Mouse (Mus musculus) frontal cortex, postnatal 14 days (tissue): ENCODE data around the gene Ptov1.

ENCODE experiments used
- DNase-seq, 2 experiments: peaks; one replicate each; pipeline ENCODE4 v3.0.0; 2022; ENCODE audit warnings: low spot score in 2 of 2

Gene Ptov1

GRCm38 (mm10) chr7:44857905-44858304 is 11.7 kb downstream of the Ptov1 start:
- no peak for DNase-seq

GRCm38 (mm10) chr7:44857042-44857552 is 12.5 kb downstream of the Ptov1 start, which contains the start of gene Pnkp:
Gene Pnkp (plus strand): TSS chr7:44857139.
- peak; percentile 88 to 91 for DNase-seq

- no peak for DNase-seq
These were observed 13.2 kb downstream of the Ptov1 start for GRCm38 (mm10) chr7:44856265-44856916.

- DNase-seq = no peak
These were observed 14.6 kb downstream of the Ptov1 start for GRCm38 (mm10) chr7:44855036-44855435.

- DNase-seq = peak in 1 of 2 experiments; percentile 67
These were observed 15.1 kb downstream of the Ptov1 start for GRCm38 (mm10) chr7:44854356-44855031.

- no peak for DNase-seq
These were observed 15.8 kb downstream of the Ptov1 start for GRCm38 (mm10) chr7:44853596-44854355.

GRCm38 (mm10) chr7:44853065-44853464 is 16.5 kb downstream of the Ptov1 start:
- DNase-seq = no peak

GRCm38 (mm10) chr7:44852259-44853027 is 17.1 kb downstream of the Ptov1 start:
- no peak for DNase-seq

- DNase-seq = no peak
These were observed 17.9 kb downstream of the Ptov1 start for GRCm38 (mm10) chr7:44851625-44852234.

- DNase-seq = no peak
These were observed 18.6 kb downstream of the Ptov1 start for GRCm38 (mm10) chr7:44850789-44851624.

GRCm38 (mm10) chr7:44850146-44850545 is 19.4 kb downstream of the Ptov1 start:
- DNase-seq = peak in 1 of 2 experiments; percentile 67

GRCm38 (mm10) chr7:44849416-44850111 is 20.0 kb downstream of the Ptov1 start:
- peak; percentile 87 to 89 for DNase-seq

GRCm38 (mm10) chr7:44848561-44849415 is 20.8 kb downstream of the Ptov1 start, which contains the start of the genes Akt1s1 and Tbc1d17:
Gene Akt1s1 (plus strand): TSS chr7:44848991.
Gene Tbc1d17 (minus strand): TSS chr7:44849079.
- peak; percentile 99 to 100 for DNase-seq

GRCm38 (mm10) chr7:44847772-44848171 is 21.8 kb downstream of the Ptov1 start:
- DNase-seq = no peak

GRCm38 (mm10) chr7:44846804-44847203 is 22.8 kb downstream of the Ptov1 start:
- DNase-seq = no peak

GRCm38 (mm10) chr7:44845006-44845405 is 24.6 kb downstream of the Ptov1 start:
- DNase-seq = no peak

GRCm38 (mm10) chr7:44841825-44842463 is 27.6 kb downstream of the Ptov1 start:
- no peak for DNase-seq

GRCm38 (mm10) chr7:44840426-44840825 is 29.2 kb downstream of the Ptov1 start:
- no peak for DNase-seq
